Mouse (Mus musculus) brain, embryonic 14.5 days (tissue): ENCODE data around the gene Wdr19.

Experiments
- CTCF ChIP-seq: fragments of 200-500 bp; IDR thresholded peaks from 2 replicates; pipeline ENCODE4 v1.5.1; 2012; ENCODE audit warnings: inconsistent platforms, mild to moderate bottlenecking, moderate library complexity, borderline replicate concordance; ENCODE audit not compliant: insufficient read depth, insufficient read length; ENCODE audit errors: extremely low read depth
- POLR2A ChIP-seq: fragments of 200-500 bp; IDR thresholded peaks from 2 replicates; pipeline ENCODE4 v1.6.1; 2012; ENCODE audit warnings: mild to moderate bottlenecking, inconsistent platforms, borderline replicate concordance; ENCODE audit not compliant: poor library complexity, insufficient read depth, insufficient read length, severe bottlenecking; ENCODE audit errors: extremely low read depth

DNA sequence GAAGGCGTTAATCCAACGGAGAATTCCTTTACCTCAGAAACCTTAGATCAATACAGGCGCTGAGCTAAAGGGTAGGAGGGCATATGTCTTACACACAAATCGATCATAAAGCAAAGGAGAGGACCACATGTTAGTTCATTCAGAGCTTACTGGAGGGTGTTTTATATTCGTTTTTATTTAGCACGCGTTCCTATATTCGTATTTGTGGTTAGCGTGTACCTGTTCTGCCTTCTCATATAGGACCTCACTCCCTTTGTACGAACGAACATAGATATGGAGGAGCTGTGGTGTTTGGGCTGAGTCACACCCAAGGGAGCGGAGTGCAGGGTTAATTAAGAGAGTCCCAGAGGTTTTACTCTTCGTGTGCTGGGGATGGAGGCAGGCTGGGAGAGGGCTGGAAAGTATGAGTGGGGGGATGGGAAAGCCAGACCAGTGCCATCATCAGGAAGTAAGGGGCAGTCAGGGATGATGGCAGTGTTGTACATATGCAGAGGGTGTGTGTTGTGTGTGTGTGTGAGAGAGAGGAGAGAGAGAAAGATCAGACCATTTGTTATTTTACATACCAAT, 23.5 kb upstream of the Wdr19 start:
- TF ChIP-seq CTCF (no peak), POLR2A (no peak)
